Mouse (Mus musculus) hindbrain, postnatal 0 days (tissue): ENCODE data around the gene Angpt4. TPM values are rescaled to one million over a fixed set of nuclear protein-coding genes. Genes with fewer than 3 reads are reported as not detected.
A peak's percentile ranks its signal among the peaks of the same experiment; 100 is the strongest.

Experiments
- ATAC-seq: fragments of 200-750 bp; cut with Nextera tagmentation; 2 replicates; pipeline ENCODE4 v1.8.0; 2017; ENCODE audit warnings: mild to moderate bottlenecking, moderate TSS enrichment, moderate library complexity
- DNase-seq: peaks from one replicate; pipeline ENCODE4 v3.0.0-alpha.2; 2015; ENCODE audit warnings: low spot score
- H3K27ac ChIP-seq: fragments of 300-500 bp; sonication (generic); 2 replicates; pipeline ENCODE4 v1.5.1; 2014; ENCODE audit warnings: mild to moderate bottlenecking
- H3K27me3 ChIP-seq: fragments of 300-500 bp; sonication (generic); 2 replicates; pipeline ENCODE4 v1.6.1; 2014; ENCODE audit warnings: low read length, mixed read lengths; ENCODE audit not compliant: insufficient read depth
- H3K36me3 ChIP-seq: fragments of 300-500 bp; sonication (generic); 2 replicates; pipeline ENCODE4 v1.6.1; 2014; ENCODE audit warnings: low read length, mixed read lengths; ENCODE audit not compliant: insufficient read depth
- H3K4me1 ChIP-seq: fragments of 300-500 bp; sonication (generic); 2 replicates; pipeline ENCODE4 v1.6.1; 2014; ENCODE audit warnings: antibody characterized with exemption, low read length, mixed read lengths; ENCODE audit not compliant: insufficient read depth
- H3K4me2 ChIP-seq: fragments of 300-500 bp; sonication (generic); 2 replicates; pipeline ENCODE4 v1.6.1; 2014; ENCODE audit warnings: low read depth, mild to moderate bottlenecking, low read length, moderate library complexity, mixed read lengths
- H3K4me3 ChIP-seq: fragments of 300-500 bp; sonication (generic); 2 replicates; pipeline ENCODE4 v1.5.1; 2014; ENCODE audit warnings: low read length
- H3K9ac ChIP-seq: fragments of 300-500 bp; sonication (generic); replicated peaks from 2 replicates; pipeline ENCODE4 v1.6.1; 2014; ENCODE audit warnings: mild to moderate bottlenecking, low read length, moderate library complexity, mixed read lengths
- H3K9me3 ChIP-seq: fragments of 300-500 bp; sonication (generic); 2 replicates; pipeline ENCODE4 v1.6.1; 2016; ENCODE audit warnings: low read length, mixed read lengths
- CTCF ChIP-seq: IDR thresholded peaks from 2 replicates; pipeline ENCODE4 v1.5.1; 2016; ENCODE audit warnings: antibody characterized with exemption, control low read depth, low read depth
- WGBS: fragments of 180-500 bp; shearing (Covaris S2); extraction: QIAGEN DNeasy Blood & Tissue Kit; methylation state at CpG from one replicate; pipeline ENCODE4 v1.1.7; 2014; 5-methylcytosine and 5-hydroxymethylcytosine counted together
- polyA plus RNA-seq: library from polyadenylated mRNA; unstranded; fragments of >200 nt; fragmentation: Nextera tagmentation; extraction: Ambion mirVana; gene quantifications from 2 replicates; pipeline ENCODE4 v1.2.1, GENCODE M21; 2015
- total RNA-seq: library from RNA; depleted of rRNA; stranded (reverse); fragments of >200 nt; gene quantifications from 2 replicates; pipeline ENCODE4 v1.2.3, GENCODE M21; 2014

The Angpt4 gene
- total and polyA plus RNA-seq, 2 experiments from 2014 or later: 0.10 to 0.28 TPM

DNA sequence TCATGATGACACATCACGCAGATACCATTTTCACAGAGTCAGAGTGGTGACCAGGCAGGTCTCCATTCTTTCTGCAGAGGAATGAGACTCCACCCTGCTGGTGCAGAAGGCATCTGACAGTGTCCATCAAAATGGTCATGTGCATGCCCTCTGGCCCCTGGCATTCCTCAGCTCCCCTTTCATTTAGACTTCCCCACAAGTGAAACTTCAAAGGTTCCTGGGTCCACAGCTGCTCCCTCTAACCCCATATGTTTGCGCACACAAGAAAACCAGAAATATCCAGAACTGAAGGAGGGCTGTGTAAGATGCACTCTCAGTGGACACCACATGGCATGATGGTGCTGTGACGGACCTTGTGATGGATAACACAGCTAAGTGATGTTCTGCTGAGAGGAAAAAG, 32.4 kb upstream of the Angpt4 start:
- 83% methylated on average over 3 of the region's 3 CpGs for WGBS
- no peak for ATAC-seq
- no peak for TF ChIP-seq CTCF

DNA sequence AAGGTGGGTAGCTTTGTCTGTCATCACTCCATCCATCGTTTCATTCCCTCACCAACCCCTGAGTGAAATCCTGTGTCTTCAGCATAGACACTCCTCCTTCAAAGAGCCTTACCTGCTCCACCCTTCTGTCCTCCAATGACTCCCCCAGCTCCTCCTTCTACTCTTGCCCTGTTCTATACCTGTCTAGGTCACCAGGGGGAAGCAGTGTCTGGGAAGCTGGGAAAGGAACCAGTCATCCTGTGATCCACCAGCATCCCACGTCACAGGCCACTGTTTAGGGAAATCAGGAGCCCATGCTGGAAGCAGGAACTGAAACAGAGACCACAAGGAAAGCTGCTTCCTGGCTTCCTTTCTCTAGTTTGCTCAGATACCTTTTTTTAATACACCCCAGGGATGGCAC, 31.2 kb upstream of the Angpt4 start:
- Histone ChIP-seq H3K27me3 (no peaks in the 10 kb centered on the region), H3K9ac (no peak overlapping the region), H3K36me3 (no peaks in the 10 kb centered on the region), H3K4me3 (no peak overlapping the region), H3K27ac (no peak overlapping the region), H3K4me1 (no peaks in the 10 kb centered on the region), H3K4me2 (no peak overlapping the region), H3K9me3 (no peaks in the 10 kb centered on the region)
- 55% methylated on average over 2 of the region's 2 CpGs for WGBS
- 0 out of 2 replicates have a peak, but pooled peaks have one; percentile 32 for ATAC-seq
- DNase-seq: peak; percentile 12
- peak; percentile 51 for TF ChIP-seq CTCF

More for the DNA sequence above, 32.4 kb upstream of the Angpt4 start:
- Histone ChIP-seq H3K9me3 (no peaks in the 10 kb centered on the region), H3K27me3 (no peaks in the 10 kb centered on the region), H3K9ac (no peak overlapping the region), H3K4me1 (no peaks in the 10 kb centered on the region), H3K36me3 (no peaks in the 10 kb centered on the region), H3K4me3 (no peak overlapping the region), H3K4me2 (no peak overlapping the region), H3K27ac (no peak overlapping the region)
- no peak for DNase-seq

DNA sequence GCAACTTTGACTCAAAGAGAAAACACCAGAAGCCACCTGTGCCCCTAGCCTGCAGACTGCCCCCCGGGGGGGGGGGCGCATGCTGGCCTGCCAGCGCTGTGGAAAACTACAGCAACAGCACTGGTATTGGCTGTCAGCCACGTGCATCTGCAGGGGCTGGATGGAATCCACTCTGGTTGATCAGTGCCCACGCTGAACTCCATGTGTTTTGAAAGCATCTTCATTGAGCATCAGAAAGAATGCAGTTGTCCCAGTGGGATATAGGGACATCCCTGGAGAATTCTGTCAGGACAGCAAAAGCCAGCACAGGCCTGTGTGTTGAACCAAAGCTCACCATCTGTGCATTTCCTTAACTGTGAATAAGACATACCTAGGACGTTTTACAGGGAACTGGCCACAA, 20.0 kb upstream of the Angpt4 start:
- no peak overlapping the region for H3K9ac ChIP-seq
- no peak overlapping the region for H3K4me2 ChIP-seq
- ATAC-seq (no peak), DNase-seq (peak; percentile 62)
- H3K27ac ChIP-seq: no peak overlapping the region
- no peak overlapping the region for H3K4me3 ChIP-seq
- H3K9me3 ChIP-seq: no peaks in the 10 kb centered on the region
- H3K36me3 ChIP-seq: no peaks in the 10 kb centered on the region
- peaks cover 11% of the 10 kb centered on the region; the same call in 1 of the 2 replicates for H3K4me1 ChIP-seq
- WGBS: 24% methylated on average over 6 of the region's 6 CpGs
- TF ChIP-seq CTCF: no peak
- no peaks in the 10 kb centered on the region for H3K27me3 ChIP-seq

DNA sequence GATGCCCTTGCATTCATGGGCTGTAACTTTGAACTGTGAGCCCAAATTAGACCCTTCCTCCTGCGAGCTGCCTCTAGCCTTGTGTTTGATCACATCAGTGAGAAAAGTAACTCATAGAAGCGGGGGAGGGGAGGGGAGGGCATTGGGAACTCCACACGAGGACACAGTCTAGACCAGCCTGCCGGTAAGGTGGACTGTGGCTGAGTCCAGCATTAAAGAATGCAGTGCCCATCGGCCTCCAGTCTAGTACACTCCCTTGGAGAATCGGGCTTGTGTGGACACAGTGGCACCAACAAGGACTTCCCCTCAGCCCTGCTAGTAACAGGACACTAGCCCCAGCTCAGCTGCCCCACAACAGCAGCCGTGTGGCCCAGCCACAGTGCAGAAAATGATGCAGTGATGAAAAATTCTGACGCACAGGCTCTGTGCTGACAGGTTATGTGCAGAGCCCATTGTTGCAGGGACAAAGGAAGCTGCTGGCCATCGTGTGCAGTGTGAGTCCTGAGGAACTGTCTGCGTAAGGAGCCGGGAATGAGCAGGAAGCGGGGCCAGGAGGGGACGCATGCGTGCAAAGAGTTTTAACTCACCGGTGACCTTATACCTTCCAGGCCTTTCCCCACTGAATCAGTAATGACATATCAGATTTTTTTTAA, 17.8 kb upstream of the Angpt4 start:
- TF ChIP-seq CTCF: no peak
- no peak for DNase-seq
- ATAC-seq: peak; percentile 21; the same call in 1 of the 2 replicates
- Histone ChIP-seq H3K4me3 (no peak overlapping the region), H3K27ac (no peak overlapping the region), H3K4me1 (peaks cover 11% of the 10 kb centered on the region; the same call in 1 of the 2 replicates), H3K4me2 (no peak overlapping the region), H3K36me3 (no peaks in the 10 kb centered on the region), H3K9ac (no peak overlapping the region), H3K9me3 (no peaks in the 10 kb centered on the region), H3K27me3 (no peaks in the 10 kb centered on the region)
- WGBS: 39% methylated on average over 15 of the region's 15 CpGs

DNA sequence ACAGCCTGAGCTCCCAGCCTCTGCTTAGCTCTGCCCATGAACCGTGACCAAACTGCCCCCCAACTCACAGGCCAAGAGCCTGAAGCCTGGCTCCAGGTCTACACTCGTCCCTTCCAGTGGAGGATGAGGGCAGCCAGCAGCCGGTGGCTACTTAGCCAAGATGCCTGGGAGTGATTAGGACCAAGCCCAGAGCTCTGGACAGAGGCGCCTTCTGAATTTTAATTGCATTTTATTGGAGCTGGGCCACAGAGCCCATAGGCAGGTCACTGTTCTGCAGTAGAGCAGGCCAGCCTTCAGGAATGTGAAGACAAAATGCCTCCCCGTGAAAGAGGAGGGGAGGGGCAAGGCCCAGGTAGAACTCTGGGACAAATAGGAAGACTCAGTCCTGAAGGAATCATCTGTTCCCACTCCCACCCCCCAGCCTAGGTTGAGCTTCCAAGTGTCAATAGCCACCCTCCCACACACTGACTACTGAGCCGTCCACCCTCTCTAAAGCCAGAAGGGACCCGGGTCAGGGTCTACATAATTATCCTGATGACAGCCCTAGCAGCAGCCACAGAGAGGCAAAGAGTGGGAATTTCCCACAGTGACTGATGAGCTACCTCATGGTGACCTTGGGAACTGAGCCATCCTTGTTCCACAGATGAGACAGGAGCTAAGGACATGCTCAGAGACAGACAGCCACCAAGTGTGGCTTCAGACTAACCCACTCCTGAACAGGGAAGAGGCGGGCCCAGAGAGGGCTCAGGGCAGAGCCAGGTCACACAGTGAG, 16.6 kb upstream of the Angpt4 start:
- no peak for TF ChIP-seq CTCF
- DNase-seq (peak; percentile 75), ATAC-seq (peak; percentile 82)
- H3K36me3 ChIP-seq: no peaks in the 10 kb centered on the region
- H3K4me1 ChIP-seq: peaks cover 11% of the 10 kb centered on the region; the same call in 1 of the 2 replicates
- no peak overlapping the region for H3K9ac ChIP-seq
- WGBS: 52% methylated on average over 8 of the region's 8 CpGs
- H3K27ac ChIP-seq: no peak overlapping the region
- H3K9me3 ChIP-seq: no peaks in the 10 kb centered on the region
- H3K4me3 ChIP-seq: no peak overlapping the region
- no peak overlapping the region for H3K4me2 ChIP-seq
- no peaks in the 10 kb centered on the region for H3K27me3 ChIP-seq

DNA sequence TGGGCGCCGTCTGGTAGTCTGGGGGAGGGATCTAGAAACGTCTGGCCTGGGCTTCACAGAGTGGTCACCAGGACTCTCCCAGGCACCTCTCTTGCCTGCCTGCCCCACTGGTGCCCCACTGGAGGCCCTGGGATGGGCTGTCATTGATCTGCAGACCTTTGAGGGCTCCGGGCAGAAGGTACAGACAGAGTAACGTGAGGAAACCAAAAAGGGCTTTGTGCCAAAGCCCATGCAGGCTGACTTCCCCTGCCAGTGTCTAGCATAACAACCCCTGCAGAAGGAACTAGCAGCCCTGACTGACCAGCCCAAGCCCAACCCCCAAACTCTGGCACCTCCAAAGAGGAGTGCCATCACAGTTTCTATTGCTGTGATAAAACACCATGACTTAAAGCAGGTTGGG, 15.1 kb upstream of the Angpt4 start:
- H3K27ac ChIP-seq: no peak overlapping the region
- DNase-seq: no peak
- H3K9ac ChIP-seq: no peak overlapping the region
- no peak overlapping the region for H3K4me3 ChIP-seq
- no peak overlapping the region for H3K4me2 ChIP-seq
- peaks cover 11% of the 10 kb centered on the region; the same call in 1 of the 2 replicates for H3K4me1 ChIP-seq
- no peak for TF ChIP-seq CTCF
- H3K36me3 ChIP-seq: no peaks in the 10 kb centered on the region
- H3K9me3 ChIP-seq: no peaks in the 10 kb centered on the region
- 62% methylated on average over 5 of the region's 5 CpGs for WGBS
- H3K27me3 ChIP-seq: no peaks in the 10 kb centered on the region
- no peak for ATAC-seq
